Mouse (Mus musculus): Measurements from ENCODE around the gene Nusap1. TPM values are rescaled to one million over a fixed set of nuclear protein-coding genes. Genes with fewer than 3 reads are reported as not detected.

Gene Nusap1
- 0.36 and 2.3 TPM in 2 replicates for polyA plus RNA-seq (2012; ENCODE audit: low replicate concordance)

GRCm38 (mm10) chr2:119618199-119618982 is at the start of gene Nusap1, which contains the start of gene Oip5:
Nusap1 (plus strand) TSS chr2:119618298.
Oip5 (minus strand) TSS chr2:119618469.

DNA sequence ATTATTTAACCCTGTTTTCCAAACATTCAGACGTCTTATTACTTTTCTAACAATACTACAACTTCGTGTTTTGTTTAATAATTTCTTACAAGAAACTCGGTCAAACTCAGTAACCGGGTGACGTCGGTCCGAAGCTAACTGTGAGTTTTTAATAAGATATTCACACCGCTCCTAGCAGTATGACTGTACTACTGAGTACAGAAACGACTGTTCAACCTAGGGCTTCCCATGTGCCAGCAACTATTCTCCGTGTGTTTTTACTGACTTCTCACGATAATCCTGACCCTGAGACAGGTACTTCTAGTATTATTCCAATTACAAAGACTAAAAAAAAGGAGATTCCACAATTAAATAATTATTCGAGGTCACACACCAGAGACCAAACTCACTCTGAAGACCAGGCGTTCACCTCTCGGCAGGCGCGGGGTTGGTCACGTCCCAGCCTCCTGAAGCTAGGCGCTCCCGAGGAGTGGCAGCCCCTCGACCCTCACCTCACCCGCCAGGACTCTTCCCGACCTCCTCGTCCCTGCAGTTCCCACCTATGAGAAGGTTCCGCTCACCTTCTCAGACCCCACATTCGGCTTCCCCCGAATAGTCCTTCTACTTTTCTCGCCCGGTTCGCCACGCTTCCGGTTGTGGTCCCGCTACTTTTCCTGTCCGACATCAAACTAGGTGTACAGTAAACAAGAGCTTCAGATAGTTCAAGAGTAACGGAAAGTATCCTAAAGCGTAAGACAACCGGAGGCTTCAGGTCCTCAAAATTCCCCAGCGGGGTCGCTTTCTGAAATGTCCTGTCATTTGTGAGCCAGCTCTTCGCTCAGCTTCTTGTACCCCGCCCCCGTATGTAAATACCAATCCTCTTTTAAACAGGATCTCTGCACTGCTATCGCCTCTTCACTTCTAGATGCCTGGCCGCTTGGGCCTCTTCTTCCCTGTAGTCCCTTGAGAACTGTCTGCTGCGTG is 44.4 kb downstream of the Nusap1 start, which contains the start of gene Ndufaf1:
Gene Ndufaf1 (minus strand): TSS at position 608 of the 963 bp plus-strand sequence.

GRCm38 (mm10) chr2:119674525-119675214 is 56.6 kb downstream of the Nusap1 start, which contains the start of gene Rtf1:
Rtf1 (plus strand) TSS chr2:119675068.

Other genes with a start within 250 kb of the Nusap1 start
- gene Ino80, start 140.6 kb upstream of the Nusap1 start, polyA plus RNA-seq (2012; ENCODE audit: low replicate concordance), result 7.3 and 12.5 TPM in 2 replicates
- 0.13 and 0.29 TPM in 2 replicates for gene Exd1, start 70.7 kb upstream of the Nusap1 start, polyA plus RNA-seq (2012; ENCODE audit: low replicate concordance)
- gene Chp1, start 70.6 kb upstream of the Nusap1 start, polyA plus RNA-seq (2012; ENCODE audit: low replicate concordance), result 15.1 and 19.1 TPM in 2 replicates
- 1.5 and 7.0 TPM in 2 replicates for gene Oip5, start 171 bp downstream of the Nusap1 start, polyA plus RNA-seq (2012; ENCODE audit: low replicate concordance)
- 2.4 and 3.9 TPM in 2 replicates for gene Ndufaf1, start 44.5 kb downstream of the Nusap1 start, polyA plus RNA-seq (2012; ENCODE audit: low replicate concordance)
- gene Rtf1, start 56.8 kb downstream of the Nusap1 start, polyA plus RNA-seq (2012; ENCODE audit: low replicate concordance), result 27.6 and 49.7 TPM in 2 replicates
- gene Itpka, start 124.0 kb downstream of the Nusap1 start, polyA plus RNA-seq (2012; ENCODE audit: low replicate concordance), result 0.38 and 0.68 TPM in 2 replicates
- gene Ltk, start 142.1 kb downstream of the Nusap1 start, polyA plus RNA-seq (2012; ENCODE audit: low replicate concordance), result 6.9 and 10.2 TPM in 2 replicates
- 14.8 and 28.4 TPM in 2 replicates for gene Rpap1, start 169.2 kb downstream of the Nusap1 start, polyA plus RNA-seq (2012; ENCODE audit: low replicate concordance)
- 1.5 TPM in 2 replicates for gene Tyro3, start 179.4 kb downstream of the Nusap1 start, polyA plus RNA-seq (2012; ENCODE audit: low replicate concordance)

All from hematopoietic multipotent progenitor cell, adult 10-12 weeks (in vitro differentiated cells).